Mouse (Mus musculus): ENCODE data around the gene Sae1. TPM values are rescaled to one million over a fixed set of nuclear protein-coding genes. Genes with fewer than 3 reads are reported as not detected.

Gene Sae1
- total and polyA plus RNA-seq, 3 experiments, result 182 to 287 TPM; not detected in 1

- TF ChIP-seq POLR2AphosphoS2 (IDR thresholded peaks at IDR 0.05; ENCODE audit: low read length) (peak; percentile 19), KAT2A (conservative IDR thresholded peaks at IDR 0.05; ENCODE audit: low read depth, low read length) (no peak), ZNF384 (IDR thresholded peaks at IDR 0.05; ENCODE audit: low read depth, low read length) (no peak), CHD2 (IDR thresholded peaks at IDR 0.05; ENCODE audit: low read length) (no peak), BHLHE40 (IDR thresholded peaks at IDR 0.05; ENCODE audit: borderline replicate concordance, low read depth, low read length) (no peak), CTCF (IDR thresholded peaks at IDR 0.05 in 2 of 3, conservative IDR thresholded peaks at IDR 0.05 in 1 of 3; ENCODE audit: control insufficient read depth in 1 of 3, insufficient read depth in 1 of 3, low read depth in 2 of 3, low read length in 3 of 3, poor library complexity in 1 of 3, severe bottlenecking in 1 of 3) (no peak), EP300 (IDR thresholded peaks at IDR 0.05; ENCODE audit: low read depth in 1 of 2, low read length in 2 of 2) (no peak), HCFC1 (IDR thresholded peaks at IDR 0.05; ENCODE audit: low read depth, low read length) (peak; percentile 64), MAFK (IDR thresholded peaks at IDR 0.05; ENCODE audit: borderline replicate concordance, low read depth, low read length) (no peak), MEF2A (IDR thresholded peaks at IDR 0.05; ENCODE audit: extremely low read depth, insufficient replicate concordance, low read depth, low read length, poor library complexity, severe bottlenecking) (no peak), GATA1 (IDR thresholded peaks at IDR 0.05; ENCODE audit: low read depth, low read length) (no peak), TAL1 (IDR thresholded peaks at IDR 0.05; ENCODE audit: low read length) (no peak), ELF1 (IDR thresholded peaks at IDR 0.05; ENCODE audit: low read depth, low read length) (no peak), NRF1 (IDR thresholded peaks at IDR 0.05; ENCODE audit: insufficient read depth, low read depth, low read length, poor library complexity, severe bottlenecking) (no peak), E2F4 (IDR thresholded peaks at IDR 0.05; ENCODE audit: borderline replicate concordance, low read depth, low read length) (peak; percentile 92), JUND (IDR thresholded peaks at IDR 0.05; ENCODE audit: low read depth, low read length) (no peak)
These were observed 113.9 kb downstream of the Sae1 start (continued) for GRCm38 (mm10) chr7:16273766-16274140.

GRCm38 (mm10) chr7:16273081-16273765 is 114.4 kb downstream of the Sae1 start, which contains the start of gene Inafm1:
Gene Inafm1, minus strand, starts transcription at chr7:16273617.
- DNase-seq (ENCODE audit: low read depth, low spot score), result peak; percentile 97
- Histone ChIP-seq H3K4me3 (ENCODE audit: control insufficient read depth in 1 of 2, insufficient read depth in 1 of 2, low read depth in 2 of 2, low read length in 2 of 2) (peak within 1 kb of the TSS; percentile 81 to 88), H3K4me1 (ENCODE audit: control insufficient read depth in 1 of 2, insufficient read depth in 2 of 2, low read length in 2 of 2) (peaks cover 3 to 23% of the 10 kb centered on the region in 2 experiments; a peak in 3 of 4 replicates), H3K9ac (ENCODE audit: control insufficient read depth, low read depth, low read length, poor library complexity, severe bottlenecking) (peak within 1 kb of the TSS; percentile 97), H3K27ac (ENCODE audit: control insufficient read depth, low read depth, low read length) (peak within 1 kb of the TSS; percentile 99), H3K79me2 (ENCODE audit: control insufficient read depth, insufficient read depth, low read length, poor library complexity) (peaks cover 35% of the 10 kb centered on the region), H3K36me3 (ENCODE audit: control insufficient read depth in 1 of 2, insufficient read depth in 2 of 2, low read length in 2 of 2) (peaks cover 0 to 13% of the 10 kb centered on the region in 2 experiments; a peak in 2 of 4 replicates), H3K27me3 (ENCODE audit: control insufficient read depth in 1 of 2, insufficient read depth in 2 of 2, low read length in 2 of 2) (no peaks in the 10 kb centered on the region), H3K9me3 (replicated peaks; ENCODE audit: insufficient read depth, low read length) (no peaks in the 10 kb centered on the region)
- TF ChIP-seq KAT2A (conservative IDR thresholded peaks at IDR 0.05; ENCODE audit: low read depth, low read length), result no peak
- TF ChIP-seq SMC3 (IDR thresholded peaks at IDR 0.05; ENCODE audit: low read depth, low read length), result no peak; the same call in 1 of the 2 replicates
- TF ChIP-seq MYC (IDR thresholded peaks at IDR 0.05; ENCODE audit: low read depth, low read length), result 0 out of 2 replicates have a peak, but pooled peaks have one; percentile 25
- no peak; a peak in 2 of 4 replicates for TF ChIP-seq EP300 (IDR thresholded peaks at IDR 0.05; ENCODE audit: low read depth in 1 of 2, low read length in 2 of 2)
- peak; percentile 65; the same call in 1 of the 2 replicates for TF ChIP-seq MAZ (IDR thresholded peaks at IDR 0.05; ENCODE audit: low read depth, low read length)
- TF ChIP-seq ELF1 (IDR thresholded peaks at IDR 0.05; ENCODE audit: low read depth, low read length), result 0 out of 2 replicates have a peak, but pooled peaks have one; percentile 25
- peak; percentile 2 for TF ChIP-seq SIN3A (IDR thresholded peaks at IDR 0.05; ENCODE audit: low read length)
- peak; percentile 88; the same call in 1 of the 2 replicates for TF ChIP-seq POLR2AphosphoS5 (IDR thresholded peaks at IDR 0.05; ENCODE audit: borderline replicate concordance, low read depth, low read length)
- peak; percentile 63; the same call in 1 of the 2 replicates for TF ChIP-seq ZMIZ1 (IDR thresholded peaks at IDR 0.05; ENCODE audit: low read depth, low read length)
- peak; percentile 78 for TF ChIP-seq POLR2AphosphoS2 (IDR thresholded peaks at IDR 0.05; ENCODE audit: low read length)
- no peak for TF ChIP-seq CHD2 (IDR thresholded peaks at IDR 0.05; ENCODE audit: low read length)
- TF ChIP-seq MEF2A (IDR thresholded peaks at IDR 0.05; ENCODE audit: extremely low read depth, insufficient replicate concordance, low read depth, low read length, poor library complexity, severe bottlenecking), result no peak
- TF ChIP-seq E2F4 (IDR thresholded peaks at IDR 0.05; ENCODE audit: borderline replicate concordance, low read depth, low read length), result no peak
- peak; percentile 35; the same call in 1 of the 2 replicates for TF ChIP-seq GATA1 (IDR thresholded peaks at IDR 0.05; ENCODE audit: low read depth, low read length)
- TF ChIP-seq USF1 (IDR thresholded peaks at IDR 0.05; ENCODE audit: low read depth, low read length), result no peak
- no peak for TF ChIP-seq MAFK (IDR thresholded peaks at IDR 0.05; ENCODE audit: borderline replicate concordance, low read depth, low read length)
- peak; percentile 48 to 58; a peak in 2 of 4 replicates for TF ChIP-seq POLR2A (IDR thresholded peaks at IDR 0.05; ENCODE audit: control insufficient read depth in 1 of 2, insufficient read depth in 1 of 2, low read depth in 1 of 2, low read length in 2 of 2, poor library complexity in 1 of 2)
- TF ChIP-seq TAL1 (IDR thresholded peaks at IDR 0.05; ENCODE audit: low read length), result no peak
- TF ChIP-seq TCF12 (IDR thresholded peaks at IDR 0.05; ENCODE audit: low read depth, low read length), result peak; percentile 38; the same call in 1 of the 2 replicates
- no peak for TF ChIP-seq ZKSCAN1 (IDR thresholded peaks at IDR 0.05; ENCODE audit: low read depth, low read length)
- no peak for TF ChIP-seq TBP (IDR thresholded peaks at IDR 0.05; ENCODE audit: low read depth, low read length)
- 0 out of 2 replicates have a peak, but pooled peaks have one; percentile 6 for TF ChIP-seq HCFC1 (IDR thresholded peaks at IDR 0.05; ENCODE audit: low read depth, low read length)
- TF ChIP-seq NELFE (IDR thresholded peaks at IDR 0.05; ENCODE audit: low read depth, low read length), result peak; percentile 39; the same call in 1 of the 2 replicates
- TF ChIP-seq GABPA (IDR thresholded peaks at IDR 0.05; ENCODE audit: low read depth, low read length), result no peak
- no peak for TF ChIP-seq MYB (IDR thresholded peaks at IDR 0.05; ENCODE audit: low read depth, low read length)
- TF ChIP-seq NRF1 (IDR thresholded peaks at IDR 0.05; ENCODE audit: insufficient read depth, low read depth, low read length, poor library complexity, severe bottlenecking), result no peak
